12 mouse cellular contexts compared by ENCODE assay signal in genomic region chr17:24197032-24197824, GRCm38 (mm10). TPM values are rescaled to one million over a fixed set of nuclear protein-coding genes. Genes with fewer than 3 reads are reported as not detected.
DNase-seq lines count a peak whose midpoint lies in the region; ATAC-seq lines count a peak whose summit lies in the region.
"Had no signal": no experiment of that assay in that cellular context is flagged by ENCODE, and none has a peak within 500 bp of the region (broad histone marks: within the 10 kb centered on the region; RNA-seq: fewer than 3 reads in every experiment).

No protein-coding gene starts in this region.

- H3K4me2 ChIP-seq in heart, embryonic 14.5 days (ENCODE audit: low read length) = 0 out of 2 replicates have a peak overlapping the region, but pooled peaks have one; percentile 2
- H3K4me2 ChIP-seq in stomach, embryonic 16.5 days (ENCODE audit: low read depth, low read length) = no peak overlapping the region
- H3K4me2 ChIP-seq: embryonic facial prominence, embryonic 15.5 days; heart, embryonic 15.5 days; limb, embryonic 12.5 days; neural tube, embryonic 12.5 days had no signal

- no peak overlapping the region for H3K27ac ChIP-seq in heart, embryonic 14.5 days (replicated peaks in 1 of 2; ENCODE audit: control insufficient read depth in 1 of 2, insufficient read depth in 1 of 2, low read depth in 2 of 2, low read length in 2 of 2)
- H3K27ac ChIP-seq in stomach, embryonic 16.5 days (ENCODE audit: low read length) = no peak overlapping the region
- H3K27ac ChIP-seq: embryonic facial prominence, embryonic 15.5 days; heart, embryonic 15.5 days; limb, embryonic 12.5 days; neural tube, embryonic 12.5 days had no signal

- H3K4me1 ChIP-seq in heart, embryonic 14.5 days (ENCODE audit: control insufficient read depth in 2 of 2, insufficient read depth in 2 of 2, low read length in 2 of 2) = peaks cover 37 to 46% of the 10 kb centered on the region in 2 experiments
- no peaks in the 10 kb centered on the region for H3K4me1 ChIP-seq in stomach, embryonic 16.5 days (ENCODE audit: control insufficient read depth, insufficient read depth, low read length)
- H3K4me1 ChIP-seq: neural tube, embryonic 12.5 days had no signal

- no peak for ATAC-seq in heart, embryonic 14.5 days (ENCODE audit: insufficient number of reproducible peaks, insufficient read depth, low FRiP score, low read depth)
- ATAC-seq in stomach, embryonic 16.5 days (ENCODE audit: insufficient read depth, low FRiP score) = peak; percentile 15; the same call in 1 of the 2 replicates

- H3K27me3 ChIP-seq in heart, embryonic 14.5 days (ENCODE audit: control insufficient read depth, insufficient read depth, low read length) = no peaks in the 10 kb centered on the region
- H3K27me3 ChIP-seq in stomach, embryonic 16.5 days (ENCODE audit: control insufficient read depth, insufficient read depth, low read length) = no peaks in the 10 kb centered on the region
- H3K27me3 ChIP-seq: embryonic facial prominence, embryonic 15.5 days; heart, embryonic 15.5 days; limb, embryonic 12.5 days; neural tube, embryonic 12.5 days had no signal

- H3K9me3 ChIP-seq in heart, embryonic 14.5 days (ENCODE audit: control insufficient read depth, low read length) = no peaks in the 10 kb centered on the region
- H3K9me3 ChIP-seq in stomach, embryonic 16.5 days (replicated peaks; ENCODE audit: control insufficient read depth, low read length) = no peaks in the 10 kb centered on the region
- H3K9me3 ChIP-seq: embryonic facial prominence, embryonic 15.5 days; heart, embryonic 15.5 days; limb, embryonic 12.5 days; neural tube, embryonic 12.5 days had no signal

- no peak for DNase-seq in heart, postnatal 36 days
- DNase-seq in right cerebral cortex, adult 18-20 months = peak; percentile 67
- no peak for DNase-seq in right cerebral cortex, postnatal 14 days
- peak; percentile 51 to 64 for DNase-seq in left cerebral cortex, postnatal 36 days (ENCODE audit: low spot score in 2 of 2)
- DNase-seq in urinary bladder, postnatal 36 days (ENCODE audit: low spot score in 2 of 2) = no peak
- DNase-seq: thymus, postnatal 25 days had no signal

- intact Hi-C loops in heart, postnatal 36 days (cut with DNase I) = no loop called here
- intact Hi-C loops in left cerebral cortex, postnatal 36 days (cut with DNase I) = no loop called here

- no peaks in the 10 kb centered on the region for H3K36me3 ChIP-seq in heart, embryonic 14.5 days (ENCODE audit: control insufficient read depth, insufficient read depth, low read length)
- no peaks in the 10 kb centered on the region for H3K36me3 ChIP-seq in stomach, embryonic 16.5 days (ENCODE audit: control insufficient read depth, insufficient read depth, low read length)
- H3K36me3 ChIP-seq: embryonic facial prominence, embryonic 15.5 days; heart, embryonic 15.5 days; limb, embryonic 12.5 days; neural tube, embryonic 12.5 days had no signal

- H3K9ac ChIP-seq in heart, embryonic 14.5 days (ENCODE audit: low read length) = no peak overlapping the region
- H3K9ac ChIP-seq in stomach, embryonic 16.5 days (ENCODE audit: low read length) = no peak overlapping the region
- H3K9ac ChIP-seq: embryonic facial prominence, embryonic 15.5 days; heart, embryonic 15.5 days; limb, embryonic 12.5 days; neural tube, embryonic 12.5 days had no signal

- no peak overlapping the region for H3K4me3 ChIP-seq in heart, embryonic 14.5 days (ENCODE audit: control insufficient read depth in 1 of 2, insufficient read depth in 1 of 2, low read depth in 1 of 2, low read length in 2 of 2)
- no peak overlapping the region for H3K4me3 ChIP-seq in stomach, embryonic 16.5 days (replicated peaks; ENCODE audit: low read length)
- H3K4me3 ChIP-seq: embryonic facial prominence, embryonic 15.5 days; heart, embryonic 15.5 days; limb, embryonic 12.5 days; neural tube, embryonic 12.5 days had no signal

- 32% methylated on average over 15 of the region's 15 CpGs for WGBS in heart, embryonic 14.5 days
- WGBS in stomach, embryonic 16.5 days = 58% methylated on average over 15 of the region's 15 CpGs

RNA-seq across cellular contexts. Expression of gene Tbc1d24, which starts 8.1 kb away (rescaled TPM):
- 4.3 and 4.5 TPM in 2 replicates for polyA plus RNA-seq in heart, embryonic 14.5 days (2014; fragmentation: Nextera tagmentation; extraction: Ambion mirVana)
- total RNA-seq in heart, postnatal 36 days (2021) = 1 to 10 TPM; 8.4 to 9.4 TPM
- 10 to 100 TPM; 64.4 to 65.5 TPM for total RNA-seq in left cerebral cortex, postnatal 36 days (2021)
- 3.6 and 5.4 TPM in 2 replicates for polyA plus RNA-seq in stomach, embryonic 16.5 days (2015; fragmentation: Nextera tagmentation; extraction: Ambion mirVana)

RNA-seq across cellular contexts. Expression of gene Ntn3, which starts 12.1 kb away (rescaled TPM):
- 1.3 and 1.6 TPM in 2 replicates for polyA plus RNA-seq in heart, embryonic 14.5 days (2014; fragmentation: Nextera tagmentation; extraction: Ambion mirVana)
- total RNA-seq in heart, postnatal 36 days (2021) = under 1 TPM; 0.58 to 0.68 TPM
- total RNA-seq in left cerebral cortex, postnatal 36 days (2021) = 10 to 100 TPM; 10.0 to 10.4 TPM
- 4.0 and 5.4 TPM in 2 replicates for polyA plus RNA-seq in stomach, embryonic 16.5 days (2015; fragmentation: Nextera tagmentation; extraction: Ambion mirVana)

RNA-seq across cellular contexts. Expression of gene Tedc2, which starts 23.4 kb away (rescaled TPM):
- polyA plus RNA-seq in heart, embryonic 14.5 days (2014; fragmentation: Nextera tagmentation; extraction: Ambion mirVana) = 5.2 and 5.4 TPM in 2 replicates
- total RNA-seq in heart, postnatal 36 days (2021) = 1 to 10 TPM; 2.1 to 3.2 TPM
- total RNA-seq in left cerebral cortex, postnatal 36 days (2021) = 10 to 100 TPM in 1 of 2 experiments, 1 to 10 TPM in 1; 9.4 to 14.2 TPM
- polyA plus RNA-seq in stomach, embryonic 16.5 days (2015; fragmentation: Nextera tagmentation; extraction: Ambion mirVana) = 7.6 and 9.7 TPM in 2 replicates

RNA-seq across cellular contexts. Expression of gene Atp6v0c, which starts 27.7 kb away (rescaled TPM):
- polyA plus RNA-seq in heart, embryonic 14.5 days (2014; fragmentation: Nextera tagmentation; extraction: Ambion mirVana) = 581 and 616 TPM in 2 replicates
- total RNA-seq in heart, postnatal 36 days (2021) = 100 to 1,000 TPM; 227 to 247 TPM
- 1,000 to 10,000 TPM; 1,241 to 1,448 TPM for total RNA-seq in left cerebral cortex, postnatal 36 days (2021)
- polyA plus RNA-seq in stomach, embryonic 16.5 days (2015; fragmentation: Nextera tagmentation; extraction: Ambion mirVana) = 504 and 564 TPM in 2 replicates

RNA-seq across cellular contexts. Expression of gene Amdhd2, which starts 33.7 kb away (rescaled TPM):
- 23.6 and 26.0 TPM in 2 replicates for polyA plus RNA-seq in heart, embryonic 14.5 days (2014; fragmentation: Nextera tagmentation; extraction: Ambion mirVana)
- 10 to 100 TPM; 10.8 to 15.0 TPM for total RNA-seq in heart, postnatal 36 days (2021)
- total RNA-seq in left cerebral cortex, postnatal 36 days (2021) = 10 to 100 TPM; 29.1 to 29.5 TPM
- polyA plus RNA-seq in stomach, embryonic 16.5 days (2015; fragmentation: Nextera tagmentation; extraction: Ambion mirVana) = 26.1 and 27.0 TPM in 2 replicates

Comparison
In these comparisons a context has a peak if more than half of its experiments do, and no peak if none do; other contexts are left out.
1. DNase-seq: peak in right cerebral cortex, adult 18-20 months (single experiment) and left cerebral cortex, postnatal 36 days (2 of 2); none in heart, postnatal 36 days (0 of 2), right cerebral cortex, postnatal 14 days (single experiment) and urinary bladder, postnatal 36 days (0 of 2).
2. RNA of gene Tbc1d24, which starts 8.1 kb away (total RNA-seq): 64.4 to 65.5 TPM in left cerebral cortex, postnatal 36 days; 8.4 to 9.4 TPM in heart, postnatal 36 days; every median in the first group is over 4 times any median in the second.
3. RNA of gene Ntn3, which starts 12.1 kb away (total RNA-seq): 10.0 to 10.4 TPM in left cerebral cortex, postnatal 36 days; 0.58 to 0.68 TPM in heart, postnatal 36 days; every median in the first group is over 4 times any median in the second.